Mouse (Mus musculus) megakaryocyte, embryonic 14.5 days (primary cell): Measurements from ENCODE around the gene Gtf2i.

Experiments
- FLI1 ChIP-seq: IDR thresholded peaks from 2 replicates; pipeline ENCODE4 v1.6.1; 2012; ENCODE audit warnings: low read length, inconsistent platforms, mixed read lengths
- GATA1 ChIP-seq: IDR thresholded peaks from 3 replicates; pipeline ENCODE4 v1.6.1; 2012; ENCODE audit warnings: mixed read lengths, low read length, inconsistent platforms, borderline replicate concordance

GRCm38 (mm10) chr5:134352527-134353001 is 38.0 kb upstream of the Gtf2i start:
- no peak for TF ChIP-seq GATA1
- TF ChIP-seq FLI1, result no peak
